Mouse (Mus musculus) C2C12 (cell line): Measurements from ENCODE around the gene Rab13.

ENCODE experiments used
- CTCF ChIP-seq: IDR thresholded peaks from one replicate; pipeline ENCODE4 v1.5.1; 2011; ENCODE audit not compliant: control insufficient read depth, insufficient read depth, insufficient read length
- USF1 ChIP-seq: IDR thresholded peaks from one replicate; pipeline ENCODE4 v1.6.1; 2011; ENCODE audit warnings: low read depth, mild to moderate bottlenecking, control low read depth, moderate library complexity

GRCm38 (mm10) chr3:90231075-90231474 lies 17.6 kb downstream of the Rab13 start:
- TF ChIP-seq USF1 = no peak
- TF ChIP-seq CTCF = no peak
